Mouse (Mus musculus) neural tube, embryonic 11.5 days (tissue): ENCODE data around the gene Tbc1d19. TPM values are rescaled to one million over a fixed set of nuclear protein-coding genes. Genes with fewer than 3 reads are reported as not detected.

Source experiments
- ATAC-seq: fragments of 200-750 bp; cut with Nextera tagmentation; 2 replicates; pipeline ENCODE4 v1.8.0; 2017; ENCODE audit warnings: moderate number of reproducible peaks, mild to moderate bottlenecking, moderate TSS enrichment, moderate library complexity; ENCODE audit not compliant: insufficient read depth, low FRiP score, low TSS enrichment
- DNase-seq: peaks from one replicate; pipeline ENCODE4 v3.0.0-alpha.2; 2015; ENCODE audit warnings: low spot score
- H3K27ac ChIP-seq: fragments of 300-500 bp; sonication (generic); 2 replicates; pipeline ENCODE4 v1.5.1; 2014; ENCODE audit warnings: low read depth, mild to moderate bottlenecking, low read length
- H3K27me3 ChIP-seq: fragments of 300-500 bp; sonication (generic); 2 replicates; pipeline ENCODE4 v1.6.1; 2014; ENCODE audit warnings: mild to moderate bottlenecking, low read length, mixed read lengths; ENCODE audit not compliant: control insufficient read depth, insufficient read depth
- H3K36me3 ChIP-seq: fragments of 300-500 bp; sonication (generic); 2 replicates; pipeline ENCODE4 v1.6.1; 2014; ENCODE audit warnings: mild to moderate bottlenecking, low read length, moderate library complexity, mixed read lengths; ENCODE audit not compliant: control insufficient read depth, insufficient read depth
- H3K4me1 ChIP-seq: fragments of 300-500 bp; sonication (generic); 2 replicates; pipeline ENCODE4 v1.6.1; 2014; ENCODE audit warnings: low read length, mixed read lengths; ENCODE audit not compliant: control insufficient read depth, insufficient read depth
- H3K4me2 ChIP-seq: fragments of 300-500 bp; sonication (generic); 2 replicates; pipeline ENCODE4 v1.6.1; 2014; ENCODE audit warnings: low read depth, mild to moderate bottlenecking, moderate library complexity
- H3K4me3 ChIP-seq: fragments of 300-500 bp; sonication (generic); 2 replicates; pipeline ENCODE4 v1.5.1; 2014; ENCODE audit warnings: low read depth, low read length
- H3K9ac ChIP-seq: fragments of 300-500 bp; sonication (generic); 2 replicates; pipeline ENCODE4 v1.6.1; 2014; ENCODE audit warnings: mild to moderate bottlenecking, low read length
- H3K9me3 ChIP-seq: fragments of 300-500 bp; sonication (generic); 2 replicates; pipeline ENCODE4 v1.6.1; 2016; ENCODE audit warnings: low read length; ENCODE audit not compliant: control insufficient read depth
- whole genome bisulfite sequencing: fragments of 180-500 bp; shearing (Covaris S2); extraction: QIAGEN DNeasy Blood & Tissue Kit; methylation state at CpG from one replicate; pipeline ENCODE4 v1.1.7; 2014; 5-methylcytosine and 5-hydroxymethylcytosine counted together
- polyA plus RNA-seq: library from polyadenylated mRNA; unstranded; fragments of >200 nt; fragmentation: Nextera tagmentation; extraction: Ambion mirVana; gene quantifications from 2 replicates; pipeline ENCODE4 v1.2.1, GENCODE M21; 2014

Tbc1d19 gene
- polyA plus RNA-seq, 1 experiment from 2014 or later = 65.0 TPM

GRCm38 (mm10) chr5:53926301-53926855 is 117.0 kb downstream of the Tbc1d19 start:
- 86% methylated on average over 11 of the region's 11 CpGs for WGBS
- Histone ChIP-seq H3K9me3 (no peaks in the 10 kb centered on the region), H3K27me3 (no peaks in the 10 kb centered on the region), H3K4me2 (no peak overlapping the region), H3K9ac (no peak overlapping the region), H3K4me3 (no peak overlapping the region), H3K27ac (no peak overlapping the region), H3K36me3 (no peaks in the 10 kb centered on the region), H3K4me1 (no peaks in the 10 kb centered on the region)
- DNase-seq (no peak), ATAC-seq (no peak)

DNA sequence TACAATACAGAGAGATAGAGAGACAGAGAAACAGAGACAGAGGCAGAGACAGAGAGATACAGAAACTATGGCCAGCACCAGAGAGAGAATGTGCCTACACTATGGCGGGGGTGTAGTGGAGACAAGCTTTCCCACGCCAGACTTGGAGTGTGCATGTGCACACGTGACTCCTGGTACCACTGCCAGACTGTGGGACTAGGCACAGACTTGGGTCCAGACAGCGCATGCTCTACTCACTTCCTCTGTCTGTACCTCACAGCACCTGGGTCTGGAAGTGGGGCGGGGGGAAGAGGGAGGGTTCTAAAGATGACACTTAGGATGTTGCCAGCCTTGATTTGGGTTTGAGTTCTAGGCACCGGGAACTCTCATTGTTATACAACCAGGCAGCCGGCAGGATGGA is 118.5 kb downstream of the Tbc1d19 start:
- Histone ChIP-seq H3K4me1 (no peaks in the 10 kb centered on the region), H3K9me3 (no peaks in the 10 kb centered on the region), H3K4me3 (no peak overlapping the region), H3K9ac (no peak overlapping the region), H3K27ac (no peak overlapping the region), H3K4me2 (no peak overlapping the region), H3K27me3 (no peaks in the 10 kb centered on the region), H3K36me3 (no peaks in the 10 kb centered on the region)
- DNase-seq (no peak), ATAC-seq (no peak)
- 90% methylated on average over 7 of the region's 7 CpGs for WGBS

- no peaks in the 10 kb centered on the region for H3K9me3 ChIP-seq
- H3K36me3 ChIP-seq = no peaks in the 10 kb centered on the region
- H3K27me3 ChIP-seq = no peaks in the 10 kb centered on the region
- no peak overlapping the region for H3K27ac ChIP-seq
- 82% methylated on average over 4 of the region's 4 CpGs for WGBS
- ATAC-seq = no peak
- H3K9ac ChIP-seq = no peak overlapping the region
- H3K4me2 ChIP-seq = no peak overlapping the region
- H3K4me3 ChIP-seq = no peak overlapping the region
- no peaks in the 10 kb centered on the region for H3K4me1 ChIP-seq
- no peak for DNase-seq
Observed at GRCm38 (mm10) chr5:53928537-53928936, 119.1 kb downstream of the Tbc1d19 start.

DNA sequence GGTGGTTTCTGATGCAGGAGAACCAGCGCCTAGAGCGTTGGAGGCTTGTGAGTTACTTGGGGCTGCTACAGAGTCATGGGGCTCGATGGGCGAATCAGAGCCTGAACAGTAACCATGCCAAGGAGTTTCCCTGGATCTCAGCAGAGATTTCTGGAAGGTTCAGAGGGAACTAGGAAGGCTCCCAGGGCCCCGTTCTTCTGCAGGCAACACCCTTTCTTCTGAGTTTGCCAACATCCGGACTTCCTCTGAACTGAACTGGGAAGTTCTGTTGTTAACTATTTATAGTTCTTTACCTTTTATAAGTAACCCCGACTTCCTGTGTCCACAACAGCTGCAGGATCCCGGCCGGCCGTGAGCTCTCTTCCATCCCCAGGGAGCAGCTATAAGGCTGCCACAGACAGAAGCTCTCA is 119.8 kb downstream of the Tbc1d19 start:
- 78% methylated on average over 10 of the region's 10 CpGs for WGBS
- no peaks in the 10 kb centered on the region for H3K9me3 ChIP-seq
- ATAC-seq (no peak), DNase-seq (no peak)
- no peak overlapping the region for H3K4me3 ChIP-seq
- no peak overlapping the region for H3K27ac ChIP-seq
- H3K4me2 ChIP-seq = no peak overlapping the region
- H3K36me3 ChIP-seq = no peaks in the 10 kb centered on the region
- no peaks in the 10 kb centered on the region for H3K4me1 ChIP-seq
- H3K27me3 ChIP-seq = no peaks in the 10 kb centered on the region
- no peak overlapping the region for H3K9ac ChIP-seq

DNA sequence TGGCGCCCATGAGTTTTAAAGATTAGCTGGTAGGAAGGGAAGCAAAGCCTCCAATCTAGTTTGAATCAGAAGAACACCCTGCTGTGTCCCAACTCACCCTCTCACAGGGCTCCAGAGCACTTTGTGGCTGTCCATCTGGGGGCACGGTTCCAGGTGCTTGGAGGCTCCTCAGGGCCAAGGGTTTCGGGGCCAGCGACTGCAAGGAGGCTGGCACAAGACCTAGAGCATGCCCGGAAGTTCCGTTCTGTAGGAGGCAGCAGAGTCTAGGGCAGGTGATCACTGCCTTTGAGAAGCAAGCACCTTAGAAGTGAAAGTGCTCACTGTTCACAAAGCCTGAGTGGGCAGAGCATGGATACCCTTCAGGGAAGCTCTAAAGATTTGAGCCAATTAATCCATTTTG is 120.4 kb downstream of the Tbc1d19 start:
- 92% methylated on average over 6 of the region's 6 CpGs for WGBS

GRCm38 (mm10) chr5:53931011-53931410 is 121.6 kb downstream of the Tbc1d19 start:
- Histone ChIP-seq H3K36me3 (no peaks in the 10 kb centered on the region), H3K4me1 (no peaks in the 10 kb centered on the region), H3K4me3 (no peak overlapping the region), H3K9me3 (no peaks in the 10 kb centered on the region), H3K9ac (no peak overlapping the region), H3K27ac (no peak overlapping the region), H3K4me2 (no peak overlapping the region), H3K27me3 (no peaks in the 10 kb centered on the region)
- no peak for ATAC-seq
- DNase-seq = no peak
- WGBS = 79% methylated on average over 5 of the region's 5 CpGs

More for the DNA sequence above, 120.4 kb downstream of the Tbc1d19 start:
- Histone ChIP-seq H3K27ac (no peak overlapping the region), H3K9me3 (no peaks in the 10 kb centered on the region), H3K27me3 (no peaks in the 10 kb centered on the region), H3K36me3 (no peaks in the 10 kb centered on the region), H3K9ac (no peak overlapping the region), H3K4me2 (no peak overlapping the region), H3K4me3 (no peak overlapping the region), H3K4me1 (no peaks in the 10 kb centered on the region)
- DNase-seq (no peak), ATAC-seq (no peak)

DNA sequence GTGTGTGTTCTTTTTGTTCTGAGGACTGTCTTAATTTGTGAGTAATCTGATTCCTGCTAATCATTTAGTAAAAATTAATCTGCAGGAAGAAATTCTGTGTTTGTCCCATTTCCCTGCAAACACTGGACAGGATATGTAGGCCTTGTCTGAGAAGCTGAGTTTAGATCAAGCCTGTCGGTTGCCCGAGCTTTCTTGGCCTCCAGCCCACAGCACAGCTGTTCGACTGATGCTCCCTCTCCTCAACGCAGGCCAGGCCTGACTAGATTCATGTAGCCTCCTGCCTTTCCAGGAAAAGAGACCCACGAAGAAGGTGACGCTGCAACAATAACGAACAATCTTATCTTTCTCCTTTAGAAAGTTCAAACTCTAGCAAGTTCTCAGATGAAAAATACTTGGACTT is 124.2 kb downstream of the Tbc1d19 start:
- Histone ChIP-seq H3K9ac (no peak overlapping the region), H3K36me3 (no peaks in the 10 kb centered on the region), H3K4me1 (no peaks in the 10 kb centered on the region), H3K4me2 (no peak overlapping the region), H3K27ac (no peak overlapping the region), H3K27me3 (no peaks in the 10 kb centered on the region), H3K4me3 (no peak overlapping the region), H3K9me3 (no peaks in the 10 kb centered on the region)
- WGBS = 88% methylated on average over 7 of the region's 7 CpGs
- no peak for DNase-seq
- no peak for ATAC-seq

DNA sequence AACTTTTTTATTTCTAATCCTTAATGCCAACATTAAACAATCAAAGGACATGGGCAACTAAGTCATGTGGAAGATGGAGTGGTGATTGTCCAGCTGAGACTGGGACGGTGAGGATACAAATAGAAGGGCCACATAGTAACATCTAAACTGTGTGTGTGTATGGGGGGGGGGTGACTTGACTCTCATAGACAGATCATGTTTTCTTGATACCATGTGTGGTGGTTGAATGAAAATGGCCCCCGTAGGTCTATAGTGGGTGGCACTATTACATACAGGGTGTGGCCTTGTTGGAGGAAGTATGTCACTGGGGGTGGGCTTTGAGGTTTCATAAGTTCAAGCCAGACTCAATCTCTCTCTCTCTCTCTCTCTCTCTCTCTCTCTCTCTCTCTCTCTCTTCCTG is 124.6 kb downstream of the Tbc1d19 start:
- Histone ChIP-seq H3K9me3 (no peaks in the 10 kb centered on the region), H3K4me2 (no peak overlapping the region), H3K36me3 (no peaks in the 10 kb centered on the region), H3K4me3 (no peak overlapping the region), H3K27me3 (no peaks in the 10 kb centered on the region), H3K27ac (no peak overlapping the region), H3K9ac (no peak overlapping the region), H3K4me1 (no peaks in the 10 kb centered on the region)
- no peak for ATAC-seq
- no peak for DNase-seq
- 93% methylated on average over 2 of the region's 2 CpGs for WGBS

- no peak overlapping the region for H3K27ac ChIP-seq
- no peaks in the 10 kb centered on the region for H3K4me1 ChIP-seq
- H3K27me3 ChIP-seq = no peaks in the 10 kb centered on the region
- WGBS = 81% methylated on average over 1 of the region's 1 CpGs
- DNase-seq (no peak), ATAC-seq (no peak)
- no peaks in the 10 kb centered on the region for H3K9me3 ChIP-seq
- H3K36me3 ChIP-seq = no peaks in the 10 kb centered on the region
- no peak overlapping the region for H3K9ac ChIP-seq
- no peak overlapping the region for H3K4me3 ChIP-seq
- no peak overlapping the region for H3K4me2 ChIP-seq
Observed at GRCm38 (mm10) chr5:53934826-53935225, 125.4 kb downstream of the Tbc1d19 start.
